In the genomic region with DNA sequence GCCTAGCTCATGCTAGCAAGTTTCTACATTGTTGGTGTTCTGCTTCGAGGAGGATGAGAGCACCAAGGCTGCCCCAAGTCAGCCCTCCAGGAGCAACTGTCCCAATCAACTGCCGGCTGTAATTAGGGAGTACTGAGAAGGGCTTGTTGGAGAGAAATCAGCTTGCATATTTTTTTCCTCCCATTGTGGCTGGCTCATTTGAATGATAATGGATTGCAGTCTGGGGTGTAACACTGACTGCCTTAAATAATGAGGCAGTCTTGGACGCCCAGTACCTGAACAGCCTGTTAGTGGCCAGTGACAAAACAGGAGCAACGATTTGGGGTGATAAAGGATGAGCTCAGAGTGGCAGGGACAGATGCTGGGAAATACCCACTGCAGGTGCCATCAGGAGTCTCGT, we compare ENCODE assay signal across 18 mouse cellular contexts.
DNase-seq lines count a peak whose midpoint lies in the region; ATAC-seq and TF ChIP-seq lines count a peak whose summit lies in the region.
"Had no signal": no experiment of that assay in that cellular context is flagged by ENCODE, and none has a peak within 500 bp of the region (broad histone marks: within the 10 kb centered on the region; RNA-seq: fewer than 3 reads in every experiment).

No protein-coding gene starts in this region.

- peak; percentile 50; the same call in 1 of the 2 replicates for ATAC-seq in neural tube, embryonic 11.5 days (ENCODE audit: insufficient read depth, low FRiP score, low TSS enrichment)
- no peak for ATAC-seq in neural tube, embryonic 15.5 days (ENCODE audit: low FRiP score)
- peak; percentile 81 for ATAC-seq in forebrain, embryonic 14.5 days
- ATAC-seq in midbrain, embryonic 13.5 days = peak; percentile 63
- ATAC-seq: inflammation-experienced regulatory T-cells, adult 6 months had no signal

- DNase-seq in neural tube, embryonic 11.5 days (ENCODE audit: low spot score) = no peak
- peak; percentile 84 for DNase-seq in forebrain, embryonic 14.5 days (ENCODE audit: low spot score)
- no peak for DNase-seq in thymus, adult 2 months
- DNase-seq in urinary bladder, adult 18-20 months (ENCODE audit: low spot score in 2 of 2) = no peak
- DNase-seq in urinary bladder, postnatal 4 days (ENCODE audit: low spot score in 2 of 2) = no peak
- DNase-seq: adrenal gland, adult 2 months; cerebellum, postnatal 25 days; gastrocnemius, postnatal 25 days; heart, postnatal 10 days; layer of hippocampus, postnatal 36 days; lung, adult 18-20 months; right cerebral cortex, postnatal 25 days; thymus, postnatal 14 days had no signal

- no peak for TF ChIP-seq CTCF in thymus, adult 2 months (IDR thresholded peaks at IDR 0.05; ENCODE audit: borderline replicate concordance, control insufficient read depth, extremely low read depth, insufficient read depth, low read length, poor library complexity)

- H3K36me3 ChIP-seq in neural tube, embryonic 11.5 days (ENCODE audit: control insufficient read depth, insufficient read depth, low read length) = no peaks in the 10 kb centered on the region
- no peaks in the 10 kb centered on the region for H3K36me3 ChIP-seq in neural tube, embryonic 15.5 days
- H3K36me3 ChIP-seq in forebrain, embryonic 14.5 days (ENCODE audit: control insufficient read depth, insufficient read depth, low read length) = no peaks in the 10 kb centered on the region
- no peaks in the 10 kb centered on the region for H3K36me3 ChIP-seq in midbrain, embryonic 13.5 days
- H3K36me3 ChIP-seq in thymus, adult 2 months (ENCODE audit: control insufficient read depth, insufficient read depth, low read length) = no peaks in the 10 kb centered on the region
- H3K36me3 ChIP-seq: embryonic facial prominence, embryonic 10.5 days had no signal

- H3K9me3 ChIP-seq in neural tube, embryonic 11.5 days (ENCODE audit: control insufficient read depth, low read length) = no peaks in the 10 kb centered on the region
- no peaks in the 10 kb centered on the region for H3K9me3 ChIP-seq in neural tube, embryonic 15.5 days (replicated peaks)
- H3K9me3 ChIP-seq in forebrain, embryonic 14.5 days (replicated peaks; ENCODE audit: control insufficient read depth, low read length) = no peaks in the 10 kb centered on the region
- H3K9me3 ChIP-seq in midbrain, embryonic 13.5 days = no peaks in the 10 kb centered on the region
- H3K9me3 ChIP-seq: embryonic facial prominence, embryonic 10.5 days had no signal

- H3K27ac ChIP-seq in neural tube, embryonic 11.5 days (ENCODE audit: low read depth, low read length) = no peak overlapping the region
- H3K27ac ChIP-seq in neural tube, embryonic 15.5 days (replicated peaks) = no peak overlapping the region
- H3K27ac ChIP-seq in forebrain, embryonic 14.5 days (ENCODE audit: low read depth, low read length) = peak overlapping the region; percentile 54; the same call in 1 of the 2 replicates
- peak overlapping the region; percentile 51 for H3K27ac ChIP-seq in midbrain, embryonic 13.5 days
- no peak overlapping the region for H3K27ac ChIP-seq in thymus, adult 2 months (ENCODE audit: control insufficient read depth, insufficient read depth, low read length)
- H3K27ac ChIP-seq: embryonic facial prominence, embryonic 10.5 days; stomach, postnatal 0 days had no signal

- no peak overlapping the region for H3K9ac ChIP-seq in neural tube, embryonic 11.5 days (ENCODE audit: low read length)
- H3K9ac ChIP-seq in neural tube, embryonic 15.5 days (replicated peaks) = no peak overlapping the region
- 0 out of 2 replicates have a peak overlapping the region, but pooled peaks have one; percentile 25 for H3K9ac ChIP-seq in forebrain, embryonic 14.5 days (ENCODE audit: low read length)
- no peak overlapping the region for H3K9ac ChIP-seq in midbrain, embryonic 13.5 days (replicated peaks)

- WGBS in neural tube, embryonic 11.5 days = 13% methylated on average over 5 of the region's 5 CpGs
- 9% methylated on average over 5 of the region's 5 CpGs for WGBS in neural tube, embryonic 15.5 days
- WGBS in forebrain, embryonic 14.5 days = 2% methylated on average over 5 of the region's 5 CpGs
- WGBS in midbrain, embryonic 13.5 days = 7% methylated on average over 5 of the region's 5 CpGs
- 75% methylated on average over 5 of the region's 5 CpGs for whole genome bisulfite sequencing in thymus, adult 2 months

- H3K27me3 ChIP-seq in neural tube, embryonic 11.5 days (ENCODE audit: control insufficient read depth, insufficient read depth, low read length) = no peaks in the 10 kb centered on the region
- no peaks in the 10 kb centered on the region for H3K27me3 ChIP-seq in neural tube, embryonic 15.5 days (replicated peaks)
- no peaks in the 10 kb centered on the region for H3K27me3 ChIP-seq in forebrain, embryonic 14.5 days (replicated peaks; ENCODE audit: control insufficient read depth, insufficient read depth, low read length)
- H3K27me3 ChIP-seq in midbrain, embryonic 13.5 days = no peaks in the 10 kb centered on the region
- H3K27me3 ChIP-seq in thymus, adult 2 months (ENCODE audit: control insufficient read depth, insufficient read depth, low read length) = no peaks in the 10 kb centered on the region

- H3K4me2 ChIP-seq in neural tube, embryonic 11.5 days (ENCODE audit: low read depth) = no peak overlapping the region
- no peak overlapping the region for H3K4me2 ChIP-seq in neural tube, embryonic 15.5 days
- no peak overlapping the region for H3K4me2 ChIP-seq in forebrain, embryonic 14.5 days (ENCODE audit: low read length)
- H3K4me2 ChIP-seq in midbrain, embryonic 13.5 days (replicated peaks) = no peak overlapping the region

- no peak overlapping the region for H3K4me3 ChIP-seq in neural tube, embryonic 11.5 days (ENCODE audit: low read depth, low read length)
- no peak overlapping the region for H3K4me3 ChIP-seq in neural tube, embryonic 15.5 days (replicated peaks)
- H3K4me3 ChIP-seq in forebrain, embryonic 14.5 days (ENCODE audit: low read depth, low read length) = no peak overlapping the region
- no peak overlapping the region for H3K4me3 ChIP-seq in midbrain, embryonic 13.5 days (replicated peaks)
- H3K4me3 ChIP-seq in thymus, adult 2 months (ENCODE audit: control insufficient read depth, insufficient read depth, low read length) = no peak overlapping the region
- H3K4me3 ChIP-seq: embryonic facial prominence, embryonic 10.5 days had no signal

- TF ChIP-seq POLR2A in thymus, adult 2 months (IDR thresholded peaks at IDR 0.05; ENCODE audit: control insufficient read depth, extremely low read depth, insufficient read depth, low read length, poor library complexity) = no peak

- peaks cover 10% of the 10 kb centered on the region for H3K4me1 ChIP-seq in neural tube, embryonic 11.5 days (ENCODE audit: control insufficient read depth, insufficient read depth, low read length)
- H3K4me1 ChIP-seq in neural tube, embryonic 15.5 days = peaks cover 19% of the 10 kb centered on the region
- H3K4me1 ChIP-seq in forebrain, embryonic 14.5 days (ENCODE audit: control insufficient read depth, insufficient read depth, low read length) = peaks cover 20% of the 10 kb centered on the region
- H3K4me1 ChIP-seq in midbrain, embryonic 13.5 days (replicated peaks) = peaks cover 34% of the 10 kb centered on the region
- no peaks in the 10 kb centered on the region for H3K4me1 ChIP-seq in thymus, adult 2 months (replicated peaks; ENCODE audit: control insufficient read depth, insufficient read depth, low read length)

Comparison
In these comparisons a context has a peak if more than half of its experiments do, and no peak if none do; other contexts are left out.
1. H3K27ac ChIP-seq: peak in forebrain, embryonic 14.5 days (single experiment) and midbrain, embryonic 13.5 days (single experiment); none in neural tube, embryonic 11.5 days (single experiment), neural tube, embryonic 15.5 days (single experiment) and thymus, adult 2 months (single experiment).